Mouse (Mus musculus) CH12.LX (cell line): ENCODE measurements around the gene Nrgn.

Experiments used
- BHLHE40 ChIP-seq: IDR thresholded peaks from 2 replicates; pipeline ENCODE4 v1.6.1; 2011; ENCODE audit warnings: mild to moderate bottlenecking, low read depth, low read length, improper control_type of control experiment
- CTCF ChIP-seq, 2 experiments: IDR thresholded peaks in 1 of 2; conservative IDR thresholded peaks in 1 of 2; 2 replicates each; pipeline ENCODE4 v1.5.1; 2011 to 2012; ENCODE audit warnings: low read depth in 2 of 2, low read length in 2 of 2, improper control_type of control experiment in 1 of 2, inconsistent platforms in 1 of 2, mild to moderate bottlenecking in 1 of 2, moderate library complexity in 1 of 2
- JUND ChIP-seq: conservative IDR thresholded peaks from 2 replicates; pipeline ENCODE4 v1.6.1; 2011; ENCODE audit warnings: low read depth, low read length, improper control_type of control experiment
- POLR2A ChIP-seq: IDR thresholded peaks from 2 replicates; pipeline ENCODE4 v1.6.1; 2011; ENCODE audit warnings: low read depth, mild to moderate bottlenecking, improper control_type of control experiment, low read length

DNA sequence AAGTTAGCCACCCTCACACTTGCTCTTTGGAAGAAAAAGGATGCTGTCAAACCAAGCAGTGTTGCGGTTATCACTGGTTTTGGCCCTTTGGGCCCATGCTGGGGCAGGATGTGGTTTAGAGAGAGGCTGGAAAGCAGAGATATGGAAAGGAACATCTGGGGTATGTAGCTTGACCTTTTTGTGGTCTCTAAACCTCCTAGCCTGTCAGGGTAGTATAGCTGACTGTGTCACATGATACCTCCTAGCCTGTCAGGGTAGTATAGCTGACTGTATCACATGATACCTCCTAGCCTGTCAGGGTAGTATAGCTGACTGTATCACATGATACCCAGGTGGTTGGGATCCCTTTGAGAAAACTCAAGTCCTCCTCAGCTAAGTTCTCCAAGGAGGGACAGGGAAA, 1.6 kb upstream of the Nrgn start:
- TF ChIP-seq POLR2A (no peak), CTCF (conservative IDR thresholded peaks at IDR 0.05 in 1 of 2, IDR thresholded peaks at IDR 0.05 in 1 of 2; ENCODE audit: low read depth in 2 of 2, low read length in 2 of 2) (no peak), JUND (no peak), BHLHE40 (no peak)
